Mouse (Mus musculus) MEL (cell line): ENCODE results near the gene Hdgf.

Experiments
- CHD1 ChIP-seq: IDR thresholded peaks from 2 replicates; pipeline ENCODE4 v1.6.1; 2012; ENCODE audit warnings: low read depth, mild to moderate bottlenecking, inconsistent platforms, low read length, improper control_type of control experiment
- CTCF ChIP-seq, 3 experiments: IDR thresholded peaks in 2 of 3; conservative IDR thresholded peaks in 1 of 3; 2 replicates each; pipeline ENCODE4 v1.5.1; 2011 to 2012; ENCODE audit warnings: low read length in 3 of 3, low read depth in 2 of 3, mild to moderate bottlenecking in 2 of 3, improper control_type of control experiment in 1 of 3, inconsistent platforms in 1 of 3, mixed read lengths in 1 of 3, moderate library complexity in 1 of 3; ENCODE audit not compliant: control insufficient read depth in 1 of 3, insufficient read depth in 1 of 3, poor library complexity in 1 of 3, severe bottlenecking in 1 of 3
- E2F4 ChIP-seq: IDR thresholded peaks from 2 replicates; pipeline ENCODE4 v1.6.1; 2011; ENCODE audit warnings: low read depth, low read length, improper control_type of control experiment, borderline replicate concordance
- EP300 ChIP-seq, 2 experiments: IDR thresholded peaks; 2 replicates each; pipeline ENCODE4 v1.6.1; 2011; ENCODE audit warnings: improper control_type of control experiment in 2 of 2, low read length in 2 of 2, low read depth in 1 of 2, mild to moderate bottlenecking in 1 of 2
- ETS1 ChIP-seq: IDR thresholded peaks from 2 replicates; pipeline ENCODE4 v1.6.1; 2012; ENCODE audit warnings: low read depth, mild to moderate bottlenecking, inconsistent platforms, low read length, improper control_type of control experiment, moderate library complexity
- JUND ChIP-seq: IDR thresholded peaks from 2 replicates; pipeline ENCODE4 v1.6.1; 2011; ENCODE audit warnings: low read depth, mild to moderate bottlenecking, improper control_type of control experiment, low read length
- RCOR1 ChIP-seq: IDR thresholded peaks from 2 replicates; pipeline ENCODE4 v1.6.1; 2012; ENCODE audit warnings: low read depth, mild to moderate bottlenecking, inconsistent platforms, low read length, improper control_type of control experiment
- SIN3A ChIP-seq: IDR thresholded peaks from 2 replicates; pipeline ENCODE4 v1.6.1; 2012; ENCODE audit warnings: low read length, improper control_type of control experiment, inconsistent platforms
- UBTF ChIP-seq: IDR thresholded peaks from 2 replicates; pipeline ENCODE4 v1.6.1; 2012; ENCODE audit warnings: low read depth, mild to moderate bottlenecking, inconsistent platforms, low read length, improper control_type of control experiment, moderate library complexity, borderline replicate concordance; ENCODE audit not compliant: insufficient read depth
- USF1 ChIP-seq: IDR thresholded peaks from 2 replicates; pipeline ENCODE4 v1.6.1; 2014; ENCODE audit warnings: low read depth, mild to moderate bottlenecking, inconsistent platforms, low read length, improper control_type of control experiment, moderate library complexity
- ZNF384 ChIP-seq: IDR thresholded peaks from 2 replicates; pipeline ENCODE4 v1.6.1; 2012; ENCODE audit warnings: low read depth, mild to moderate bottlenecking, inconsistent platforms, low read length, improper control_type of control experiment

- TF ChIP-seq CTCF (IDR thresholded peaks at IDR 0.05 in 2 of 3, conservative IDR thresholded peaks at IDR 0.05 in 1 of 3; ENCODE audit: control insufficient read depth in 1 of 3, insufficient read depth in 1 of 3, low read depth in 2 of 3, low read length in 3 of 3, poor library complexity in 1 of 3, severe bottlenecking in 1 of 3) (no peak), UBTF (no peak), CHD1 (no peak), EP300 (IDR thresholded peaks at IDR 0.05; ENCODE audit: low read depth in 1 of 2, low read length in 2 of 2) (no peak), USF1 (no peak), JUND (no peak), ETS1 (no peak), RCOR1 (no peak), E2F4 (no peak), SIN3A (no peak), ZNF384 (no peak)
Observed at GRCm38 (mm10) chr3:87906601-87906980, 470 bp downstream of the Hdgf start.
